Mouse (Mus musculus): Measurements from ENCODE around the gene Cox7a2l. TPM values are rescaled to one million over a fixed set of nuclear protein-coding genes. Genes with fewer than 3 reads are reported as not detected.

Gene Cox7a2l
- total and polyA plus RNA-seq, 3 experiments = 233 to 371 (median 310) TPM

GRCm38 (mm10) chr17:83498889-83499288 lies 18.2 kb downstream of the Cox7a2l start:
- no peak overlapping the region for H3K9ac ChIP-seq (ENCODE audit: insufficient read depth, low read depth)
- peaks cover 16% of the 10 kb centered on the region for H3K9me3 ChIP-seq (replicated peaks; ENCODE audit: low read length)
- H3K4me2 ChIP-seq (ENCODE audit: insufficient read depth, low read depth, poor library complexity, severe bottlenecking) = no peak overlapping the region
- H3K4me1 ChIP-seq (ENCODE audit: control insufficient read depth in 1 of 2, insufficient read depth in 2 of 2) = peaks cover 0 to 4% of the 10 kb centered on the region in 2 experiments; a peak in 2 of 4 replicates
- TF ChIP-seq ZMIZ1 (IDR thresholded peaks at IDR 0.05; ENCODE audit: low read depth, low read length) (no peak), NELFE (IDR thresholded peaks at IDR 0.05; ENCODE audit: low read depth, low read length) (no peak), TCF12 (IDR thresholded peaks at IDR 0.05; ENCODE audit: low read depth, low read length) (no peak), ELF1 (IDR thresholded peaks at IDR 0.05; ENCODE audit: low read depth, low read length) (no peak)
- dilution Hi-C loops (cut with MboI; ENCODE audit: extremely low pct_ligation_motif_present, extremely low pct_unique_long_range_greater_than_20kb, low sequenced_read_pairs) = no loop called here
- DNase-seq (ENCODE audit: extremely low read depth) = no peak
- no peak overlapping the region for H3K27ac ChIP-seq (ENCODE audit: insufficient read depth, low read depth)
- no peaks in the 10 kb centered on the region for H3K79me2 ChIP-seq (replicated peaks; ENCODE audit: control insufficient read depth, extremely low read depth, insufficient read depth, poor library complexity, severe bottlenecking)
- in situ Hi-C loops (cut with MboI; ENCODE audit: low pct_ligation_motif_present, low pct_unique_long_range_greater_than_20kb, low sequenced_read_pairs) = no loop called here
- no peak overlapping the region for H3K4me3 ChIP-seq (replicated peaks in 1 of 3; ENCODE audit: low read depth in 2 of 3, low read length in 2 of 3, poor library complexity in 1 of 3)
- H3K36me3 ChIP-seq (replicated peaks in 1 of 2; ENCODE audit: control insufficient read depth in 1 of 2, insufficient read depth in 1 of 2, low read length in 1 of 2) = peaks cover 29 to 63% of the 10 kb centered on the region in 2 experiments
- H3K27me3 ChIP-seq (replicated peaks) = no peaks in the 10 kb centered on the region

- Histone ChIP-seq H3K4me1 (ENCODE audit: control insufficient read depth in 1 of 2, insufficient read depth in 2 of 2) (peaks cover 2 to 11% of the 10 kb centered on the region in 2 experiments; a peak in 2 of 4 replicates), H3K27ac (ENCODE audit: insufficient read depth, low read depth) (no peak overlapping the region), H3K4me3 (replicated peaks in 1 of 3; ENCODE audit: low read depth in 2 of 3, low read length in 2 of 3, poor library complexity in 1 of 3) (no peak overlapping the region), H3K9me3 (replicated peaks; ENCODE audit: low read length) (no peaks in the 10 kb centered on the region), H3K79me2 (replicated peaks; ENCODE audit: control insufficient read depth, extremely low read depth, insufficient read depth, poor library complexity, severe bottlenecking) (no peaks in the 10 kb centered on the region), H3K27me3 (replicated peaks) (no peaks in the 10 kb centered on the region), H3K36me3 (replicated peaks in 1 of 2; ENCODE audit: control insufficient read depth in 1 of 2, insufficient read depth in 1 of 2, low read length in 1 of 2) (peaks cover 0 to 2% of the 10 kb centered on the region in 2 experiments), H3K4me2 (ENCODE audit: insufficient read depth, low read depth, poor library complexity, severe bottlenecking) (no peak overlapping the region), H3K9ac (ENCODE audit: insufficient read depth, low read depth) (no peak overlapping the region)
- no peak for TF ChIP-seq JUND (conservative IDR thresholded peaks at IDR 0.05; ENCODE audit: low read depth, low read length)
- TF ChIP-seq MEF2A (IDR thresholded peaks at IDR 0.05; ENCODE audit: borderline replicate concordance, low read depth, low read length) = no peak
- no peak for TF ChIP-seq SIN3A (IDR thresholded peaks at IDR 0.05; ENCODE audit: low read length)
- TF ChIP-seq POLR2A (IDR thresholded peaks at IDR 0.05; ENCODE audit: low read depth, low read length) = no peak
- TF ChIP-seq NRF1 (IDR thresholded peaks at IDR 0.05; ENCODE audit: low read depth, low read length) = no peak
- TF ChIP-seq NELFE (IDR thresholded peaks at IDR 0.05; ENCODE audit: low read depth, low read length) = no peak
- no peak for TF ChIP-seq CTCF (conservative IDR thresholded peaks at IDR 0.05 in 1 of 2, IDR thresholded peaks at IDR 0.05 in 1 of 2; ENCODE audit: low read depth in 2 of 2, low read length in 2 of 2)
- no peak for TF ChIP-seq BHLHE40 (IDR thresholded peaks at IDR 0.05; ENCODE audit: low read depth, low read length)
- no peak for TF ChIP-seq MAFK (IDR thresholded peaks at IDR 0.05; ENCODE audit: insufficient replicate concordance, low read length)
- TF ChIP-seq KAT2A (IDR thresholded peaks at IDR 0.05; ENCODE audit: insufficient replicate concordance, low read length) = no peak
- TF ChIP-seq E2F4 (IDR thresholded peaks at IDR 0.05; ENCODE audit: insufficient replicate concordance, low read depth, low read length) = no peak
- no peak for TF ChIP-seq ETS1 (conservative IDR thresholded peaks at IDR 0.05; ENCODE audit: low read depth, low read length)
- no peak for TF ChIP-seq JUN (IDR thresholded peaks at IDR 0.05; ENCODE audit: insufficient read depth, low read depth, low read length)
- TF ChIP-seq ZNF384 (IDR thresholded peaks at IDR 0.05; ENCODE audit: low read depth, low read length) = no peak
- TF ChIP-seq POLR2AphosphoS2 (IDR thresholded peaks at IDR 0.05; ENCODE audit: low read depth, low read length) = no peak
- no peak for TF ChIP-seq EP300 (IDR thresholded peaks at IDR 0.05; ENCODE audit: low read length)
- no peak for TF ChIP-seq RCOR1 (conservative IDR thresholded peaks at IDR 0.05; ENCODE audit: low read depth, low read length)
- in situ Hi-C loops (cut with MboI; ENCODE audit: low pct_ligation_motif_present, low pct_unique_long_range_greater_than_20kb, low sequenced_read_pairs) (no loop called here), dilution Hi-C loops (cut with MboI; ENCODE audit: extremely low pct_ligation_motif_present, extremely low pct_unique_long_range_greater_than_20kb, low sequenced_read_pairs) (no loop called here)
- no peak for DNase-seq (ENCODE audit: extremely low read depth)
These were observed 29.4 kb downstream of the Cox7a2l start for GRCm38 (mm10) chr17:83487762-83488161.
